Mouse (Mus musculus) macrophage (primary cell): ENCODE data around the gene Nebl. TPM values are rescaled to one million over a fixed set of nuclear protein-coding genes. Genes with fewer than 3 reads are reported as not detected.

ENCODE experiments used
- H3K27ac ChIP-seq: fragments of 350-480 bp; formaldehyde crosslinking; 2 replicates; pipeline ENCODE4 v1.9.0; 2021
- H3K36me3 ChIP-seq: fragments of 350-480 bp; formaldehyde crosslinking; 2 replicates; pipeline ENCODE4 v1.9.0; 2021; ENCODE audit errors: inconsistent target
- H3K4me3 ChIP-seq: fragments of 350-480 bp; formaldehyde crosslinking; 2 replicates; pipeline ENCODE4 v1.9.0; 2021; ENCODE audit errors: inconsistent target
- H3K79me2 ChIP-seq: fragments of 350-480 bp; formaldehyde crosslinking; 2 replicates; pipeline ENCODE4 v1.9.0; 2021; ENCODE audit errors: inconsistent target
- WGBS: methylation state at CpG from one replicate; pipeline ENCODE4 v1.1.7; 2026; ENCODE audit warnings: inconsistent platforms; ENCODE audit not compliant: missing documents; 5-methylcytosine and 5-hydroxymethylcytosine counted together
- polyA plus RNA-seq: library from polyadenylated mRNA; stranded (reverse); fragments of 250-400 nt; gene quantifications from 3 replicates; pipeline ENCODE4 v1.2.4, GENCODE M21; 2018; ENCODE audit warnings: inconsistent platforms

Nebl gene
- polyA plus RNA-seq, 1 experiment from 2014 or later: not detected

GRCm38 (mm10) chr2:17610259-17610658 is 121.0 kb downstream of the Nebl start:
- 57% methylated on average over 3 of the region's 3 CpGs for WGBS
- Histone ChIP-seq H3K79me2 (no peaks in the 10 kb centered on the region), H3K36me3 (no peaks in the 10 kb centered on the region), H3K4me3 (no peak overlapping the region), H3K27ac (no peak overlapping the region)

DNA sequence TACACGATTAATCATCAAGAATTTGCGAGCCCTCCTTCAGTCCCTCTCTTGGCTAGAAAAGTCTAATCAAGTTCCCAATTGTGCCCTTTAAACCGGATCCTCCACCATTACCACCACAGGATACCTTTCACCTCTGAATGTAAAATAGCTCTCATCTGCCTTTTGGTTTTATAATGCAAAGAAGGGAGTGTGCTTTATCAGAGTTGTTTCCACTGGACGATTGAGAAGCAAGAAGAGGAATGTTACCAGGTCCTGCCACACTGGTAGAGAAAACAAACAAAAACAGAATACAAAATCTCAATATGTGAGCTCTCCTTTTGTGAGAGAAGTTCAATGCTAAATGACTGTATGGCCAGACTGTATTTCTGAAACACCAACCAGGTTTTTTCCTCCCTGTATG is 127.7 kb downstream of the Nebl start:
- Histone ChIP-seq H3K27ac (no peak overlapping the region), H3K4me3 (no peak overlapping the region)
- WGBS: 75% methylated on average over 4 of the region's 4 CpGs

DNA sequence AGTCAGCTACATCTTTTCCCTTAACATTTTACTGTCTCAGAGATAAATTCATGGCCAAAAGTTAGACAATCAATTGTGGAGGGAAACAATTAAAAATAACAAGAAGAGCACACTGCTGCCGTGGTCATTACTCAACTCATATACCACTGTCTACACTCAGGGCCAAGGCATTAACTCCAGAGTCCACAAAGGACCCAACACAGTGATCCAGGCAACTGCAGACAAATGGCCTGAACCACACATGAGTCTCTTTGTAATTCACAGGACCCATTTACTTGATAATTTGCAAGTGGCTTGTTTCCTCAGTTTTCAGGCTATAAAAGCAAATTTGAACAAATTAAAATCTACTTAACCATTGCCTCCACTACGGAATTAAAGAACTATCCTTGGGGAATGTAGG is 130.6 kb downstream of the Nebl start:
- Histone ChIP-seq H3K36me3 (no peaks in the 10 kb centered on the region), H3K79me2 (no peaks in the 10 kb centered on the region), H3K27ac (no peak overlapping the region), H3K4me3 (no peak overlapping the region)
- 73% methylated on average over 2 of the region's 2 CpGs for WGBS

More for the DNA sequence above, 127.7 kb downstream of the Nebl start:
- H3K36me3 ChIP-seq: no peaks in the 10 kb centered on the region
- no peaks in the 10 kb centered on the region for H3K79me2 ChIP-seq

DNA sequence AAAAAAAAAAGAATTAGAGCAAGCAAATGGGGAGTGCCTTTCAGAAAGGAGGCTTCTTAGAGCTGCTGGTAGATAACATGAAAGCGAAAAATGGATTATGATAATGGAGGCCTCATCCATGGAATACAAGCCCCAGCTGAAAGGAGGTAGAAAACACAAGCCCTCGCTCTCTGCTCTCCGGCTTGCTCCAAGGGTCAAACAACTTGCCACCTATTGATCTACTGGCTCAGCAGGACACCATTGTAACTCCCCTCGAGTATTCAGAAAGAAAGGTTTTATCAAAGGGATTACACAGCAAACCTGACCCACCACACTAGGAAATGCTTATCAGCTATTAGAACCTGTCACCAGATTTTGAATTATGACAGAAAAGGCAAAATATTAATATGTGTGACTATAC is 131.4 kb downstream of the Nebl start:
- WGBS: 81% methylated on average over 4 of the region's 4 CpGs
- H3K36me3 ChIP-seq: no peaks in the 10 kb centered on the region
- no peaks in the 10 kb centered on the region for H3K79me2 ChIP-seq
- no peak overlapping the region for H3K4me3 ChIP-seq
- H3K27ac ChIP-seq: no peak overlapping the region

GRCm38 (mm10) chr2:17597932-17598331 is 133.3 kb downstream of the Nebl start:
- 53% methylated on average over 2 of the region's 2 CpGs for WGBS
- Histone ChIP-seq H3K27ac (no peak overlapping the region), H3K36me3 (no peaks in the 10 kb centered on the region), H3K4me3 (no peak overlapping the region), H3K79me2 (no peaks in the 10 kb centered on the region)

DNA sequence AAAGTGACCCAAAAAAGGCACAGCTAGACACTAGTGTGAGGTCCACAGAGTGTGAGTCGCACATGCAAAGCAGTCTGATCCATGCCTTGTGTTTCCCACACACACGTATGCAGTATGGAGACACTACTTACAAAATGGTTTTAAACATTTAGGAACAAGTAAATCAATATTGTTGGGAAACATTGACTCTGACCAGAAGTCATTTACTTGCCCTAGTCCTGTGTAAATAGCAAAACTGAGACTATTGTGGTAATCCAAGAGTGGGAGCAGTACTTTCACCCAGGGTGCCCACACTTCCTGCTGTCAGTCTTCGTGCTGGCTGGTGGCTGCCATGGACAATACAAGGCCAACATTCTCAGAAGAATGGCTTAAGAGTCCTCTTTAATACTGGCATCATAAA is 141.6 kb downstream of the Nebl start:
- Histone ChIP-seq H3K79me2 (no peaks in the 10 kb centered on the region), H3K36me3 (no peaks in the 10 kb centered on the region), H3K4me3 (no peak overlapping the region), H3K27ac (no peak overlapping the region)
- WGBS: 64% methylated on average over 3 of the region's 3 CpGs

- no peak overlapping the region for H3K27ac ChIP-seq
- no peaks in the 10 kb centered on the region for H3K79me2 ChIP-seq
- no peaks in the 10 kb centered on the region for H3K36me3 ChIP-seq
- H3K4me3 ChIP-seq: no peak overlapping the region
- WGBS: 92% methylated on average over 6 of the region's 6 CpGs
Measured at GRCm38 (mm10) chr2:17585329-17585992, 145.8 kb downstream of the Nebl start.

DNA sequence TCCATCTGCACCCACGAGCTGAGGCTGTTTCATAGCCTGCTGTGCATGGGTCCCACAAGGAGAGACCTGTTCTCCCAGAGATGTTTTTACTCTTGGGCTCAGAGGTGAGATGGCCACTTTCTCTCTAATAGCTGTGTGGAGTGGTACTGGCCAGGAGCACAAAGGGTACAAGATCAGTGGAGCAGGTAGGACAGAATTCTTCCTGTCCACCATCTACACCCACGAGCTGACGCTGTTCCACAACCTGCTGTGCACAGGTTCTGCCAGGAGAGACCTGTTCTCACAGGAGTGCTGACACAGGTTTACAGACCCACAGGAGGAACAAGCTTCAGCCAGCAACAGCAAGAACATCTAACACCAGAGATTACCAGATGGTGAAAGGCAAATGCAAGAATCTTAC is 155.6 kb downstream of the Nebl start:
- H3K27ac ChIP-seq: no peak overlapping the region
- no peaks in the 10 kb centered on the region for H3K79me2 ChIP-seq
- WGBS: 78% methylated on average over 3 of the region's 3 CpGs
- H3K4me3 ChIP-seq: no peak overlapping the region
- H3K36me3 ChIP-seq: no peaks in the 10 kb centered on the region

GRCm38 (mm10) chr2:17571716-17572115 is 159.5 kb downstream of the Nebl start:
- no peaks in the 10 kb centered on the region for H3K79me2 ChIP-seq
- H3K4me3 ChIP-seq: no peak overlapping the region
- 53% methylated on average over 2 of the region's 2 CpGs for WGBS
- no peaks in the 10 kb centered on the region for H3K36me3 ChIP-seq
- H3K27ac ChIP-seq: no peak overlapping the region

DNA sequence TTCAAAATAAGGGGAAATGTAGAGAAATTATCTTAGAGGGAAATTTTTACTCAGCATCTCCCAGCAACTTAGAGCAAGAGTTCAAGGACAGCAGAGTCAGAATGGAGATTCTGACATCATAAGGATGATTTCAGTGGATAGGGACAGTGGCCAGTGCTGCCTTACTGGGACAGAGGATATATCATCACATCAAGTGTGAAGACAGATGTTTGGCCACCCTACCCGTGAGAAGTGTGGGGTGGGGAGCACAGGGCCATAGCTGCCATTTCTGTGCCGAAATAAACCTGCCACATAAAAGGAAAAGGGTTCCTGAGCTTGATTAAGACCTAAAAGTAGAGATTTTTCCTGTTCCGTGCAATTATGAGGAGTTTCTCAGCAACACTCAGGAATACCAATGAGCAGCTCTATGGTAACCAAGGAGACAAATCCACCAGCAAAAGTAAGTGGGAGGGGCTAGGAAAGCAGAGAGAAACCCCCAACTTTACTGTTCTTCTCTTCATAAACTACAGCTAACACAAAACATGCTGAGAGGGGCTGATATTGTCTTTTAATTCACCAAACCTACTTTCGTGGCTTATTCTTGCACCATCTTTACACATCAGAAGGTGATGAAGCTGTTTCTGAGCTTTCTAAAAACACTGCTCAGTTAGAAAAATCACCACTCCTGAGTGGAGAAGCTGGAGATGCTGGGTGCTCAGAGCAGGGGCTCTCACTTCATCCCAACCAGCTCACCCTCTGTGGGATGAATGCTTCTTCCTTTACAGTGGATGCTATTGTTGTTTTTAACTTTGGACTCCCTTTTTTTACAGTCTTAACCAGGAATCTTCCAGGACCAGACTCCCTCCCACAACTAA is 172.1 kb downstream of the Nebl start:
- no peak overlapping the region for H3K27ac ChIP-seq
- H3K36me3 ChIP-seq: no peaks in the 10 kb centered on the region
- H3K4me3 ChIP-seq: no peak overlapping the region
- no peaks in the 10 kb centered on the region for H3K79me2 ChIP-seq
- 73% methylated on average over 3 of the region's 4 CpGs for WGBS

GRCm38 (mm10) chr2:17549895-17550558 is 181.2 kb downstream of the Nebl start:
- Histone ChIP-seq H3K79me2 (no peaks in the 10 kb centered on the region), H3K27ac (no peak overlapping the region), H3K4me3 (no peak overlapping the region), H3K36me3 (no peaks in the 10 kb centered on the region)
- WGBS: 39% methylated on average over 4 of the region's 4 CpGs

- Histone ChIP-seq H3K36me3 (no peaks in the 10 kb centered on the region), H3K79me2 (no peaks in the 10 kb centered on the region), H3K4me3 (no peak overlapping the region), H3K27ac (no peak overlapping the region)
- WGBS: 87% methylated on average over 3 of the region's 3 CpGs
Measured at GRCm38 (mm10) chr2:17546354-17546948, 184.8 kb downstream of the Nebl start.

DNA sequence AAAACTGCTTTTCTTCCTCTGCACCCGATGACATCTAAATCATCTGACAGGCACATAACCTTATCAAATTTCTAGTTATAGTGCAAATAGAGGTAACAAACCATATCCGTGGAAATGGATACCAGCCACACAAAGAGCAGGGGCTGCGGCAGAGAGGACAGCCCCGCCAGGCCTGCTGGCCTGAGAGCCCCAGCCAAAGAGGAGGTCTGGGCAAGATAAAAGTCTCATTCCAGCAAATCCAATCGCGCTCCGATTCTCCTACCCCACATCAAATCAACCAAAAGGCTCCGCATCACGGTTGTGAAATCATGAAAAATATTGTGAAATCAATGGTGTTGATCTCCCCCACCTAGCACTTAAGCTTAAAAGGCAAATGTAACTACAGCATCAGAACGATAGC is 191.5 kb downstream of the Nebl start:
- no peaks in the 10 kb centered on the region for H3K36me3 ChIP-seq
- 94% methylated on average over 10 of the region's 10 CpGs for WGBS
- H3K27ac ChIP-seq: no peak overlapping the region
- no peak overlapping the region for H3K4me3 ChIP-seq
- no peaks in the 10 kb centered on the region for H3K79me2 ChIP-seq

DNA sequence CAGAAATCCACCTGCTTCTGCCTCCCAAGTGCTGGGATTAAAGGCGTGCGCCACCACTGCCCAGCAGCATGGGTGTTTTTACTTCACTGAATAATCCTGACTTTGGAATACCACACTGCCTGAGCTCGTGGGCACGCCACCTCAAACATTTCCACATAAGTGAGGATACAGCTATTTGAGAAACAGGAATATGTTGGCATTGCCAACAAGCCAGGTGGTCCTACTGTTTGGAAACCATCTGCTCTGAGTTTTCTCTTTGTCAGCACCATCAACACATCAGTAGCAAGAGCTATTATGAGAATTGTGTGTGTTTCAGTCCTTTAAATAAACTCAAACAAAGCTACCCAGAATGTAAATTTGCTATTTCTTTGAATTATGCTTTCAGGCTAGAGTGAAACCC is 192.8 kb downstream of the Nebl start:
- H3K36me3 ChIP-seq: no peaks in the 10 kb centered on the region
- H3K27ac ChIP-seq: no peak overlapping the region
- 94% methylated on average over 4 of the region's 4 CpGs for WGBS
- H3K4me3 ChIP-seq: no peak overlapping the region
- no peaks in the 10 kb centered on the region for H3K79me2 ChIP-seq
